Mouse (Mus musculus) midbrain, embryonic 12.5 days (tissue): ENCODE data around the gene Ccdc144b. TPM values are rescaled to one million over a fixed set of nuclear protein-coding genes. Genes with fewer than 3 reads are reported as not detected.

ENCODE experiments used
- ATAC-seq: fragments of 200-750 bp; cut with Nextera tagmentation; 2 replicates; pipeline ENCODE4 v1.8.0; 2017; ENCODE audit warnings: low read depth, moderate TSS enrichment, moderate library complexity; ENCODE audit not compliant: low FRiP score
- H3K27ac ChIP-seq: fragments of 300-500 bp; sonication (generic); replicated peaks from 2 replicates; pipeline ENCODE4 v1.5.1; 2016; ENCODE audit warnings: mild to moderate bottlenecking
- H3K27me3 ChIP-seq: fragments of 300-500 bp; sonication (generic); 2 replicates; pipeline ENCODE4 v1.6.1; 2016; ENCODE audit warnings: mild to moderate bottlenecking
- H3K36me3 ChIP-seq: fragments of 300-500 bp; sonication (generic); 2 replicates; pipeline ENCODE4 v1.6.1; 2016
- H3K4me1 ChIP-seq: fragments of 300-500 bp; sonication (generic); 2 replicates; pipeline ENCODE4 v1.6.1; 2016
- H3K4me2 ChIP-seq: fragments of 300-500 bp; sonication (generic); replicated peaks from 2 replicates; pipeline ENCODE4 v1.6.1; 2016; ENCODE audit warnings: mild to moderate bottlenecking, moderate library complexity
- H3K4me3 ChIP-seq: fragments of 300-500 bp; sonication (generic); 2 replicates; pipeline ENCODE4 v1.5.1; 2016; ENCODE audit warnings: mild to moderate bottlenecking
- H3K9ac ChIP-seq: fragments of 300-500 bp; sonication (generic); replicated peaks from 2 replicates; pipeline ENCODE4 v1.6.1; 2016; ENCODE audit warnings: mild to moderate bottlenecking, moderate library complexity
- H3K9me3 ChIP-seq: fragments of 300-500 bp; sonication (generic); 2 replicates; pipeline ENCODE4 v1.6.1; 2016; ENCODE audit warnings: mild to moderate bottlenecking
- WGBS: fragments of 180-500 bp; shearing (Covaris S2); methylation state at CpG from one replicate; pipeline ENCODE4 v1.1.7; 2016; 5-methylcytosine and 5-hydroxymethylcytosine counted together
- polyA plus RNA-seq: library from polyadenylated mRNA; unstranded; fragments of >200 nt; fragmentation: Nextera tagmentation; extraction: Ambion mirVana; gene quantifications from 2 replicates; pipeline ENCODE4 v1.2.1, GENCODE M21; 2016

Gene Ccdc144b
- polyA plus RNA-seq, 1 experiment from 2014 or later: not detected

DNA sequence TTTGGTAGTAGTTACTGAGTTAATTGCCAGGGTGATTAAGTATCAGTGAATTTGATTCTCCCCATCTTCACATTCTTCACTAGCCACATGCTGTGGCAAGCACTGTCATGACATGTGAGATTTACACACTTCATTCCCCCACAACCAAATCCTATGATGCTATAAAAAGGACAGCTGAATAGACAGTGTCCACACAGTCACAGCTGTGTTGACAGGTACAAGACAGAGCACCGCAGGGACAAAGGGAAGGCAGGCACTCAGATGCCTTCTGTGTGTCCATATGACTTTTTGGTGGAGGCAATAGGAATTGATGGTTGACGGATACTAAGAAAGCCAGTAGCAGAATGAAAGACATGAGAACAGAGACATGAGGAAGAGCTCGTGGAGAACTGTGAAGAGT is 42.1 kb downstream of the Ccdc144b start:
- Histone ChIP-seq H3K27ac (no peak overlapping the region), H3K4me1 (no peaks in the 10 kb centered on the region), H3K36me3 (no peaks in the 10 kb centered on the region), H3K27me3 (no peaks in the 10 kb centered on the region), H3K4me3 (no peak overlapping the region), H3K9ac (no peak overlapping the region), H3K4me2 (no peak overlapping the region), H3K9me3 (no peaks in the 10 kb centered on the region)
- 74% methylated on average over 3 of the region's 3 CpGs for WGBS
- no peak for ATAC-seq

DNA sequence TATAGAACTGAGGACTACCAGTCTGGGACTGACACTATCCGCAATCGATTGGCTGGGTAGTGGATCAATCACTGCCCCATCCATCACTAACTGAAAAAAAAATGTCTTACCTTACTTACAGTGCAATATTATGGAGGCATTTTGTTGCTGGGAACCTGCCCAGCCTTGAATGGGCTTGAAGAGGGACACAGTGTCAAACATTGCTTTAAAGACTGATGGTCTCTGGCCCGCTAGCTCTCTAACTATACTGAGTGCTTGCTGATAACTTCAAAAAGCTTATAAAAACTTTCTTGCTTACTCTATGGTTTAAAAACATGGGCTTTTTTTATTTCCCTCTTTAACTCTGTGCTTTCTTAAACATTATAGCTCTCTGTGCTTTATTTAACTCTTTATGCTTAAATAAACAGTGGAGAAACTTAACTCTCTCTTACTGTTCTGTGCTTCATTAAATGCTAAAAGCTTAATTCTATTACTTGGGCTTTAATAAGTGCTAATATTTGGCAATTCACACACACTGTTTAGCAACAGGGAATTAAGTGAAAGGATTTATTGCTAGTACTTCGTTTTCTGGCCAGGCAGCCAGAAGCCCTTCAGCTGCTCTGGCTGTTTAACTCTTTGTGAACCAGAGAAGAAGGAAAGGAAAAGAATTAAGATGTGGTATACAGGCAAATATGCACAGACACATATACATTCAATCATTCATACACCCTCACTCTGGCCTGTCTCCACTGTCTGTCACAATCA is 44.8 kb downstream of the Ccdc144b start:
- H3K27ac ChIP-seq: no peak overlapping the region
- no peaks in the 10 kb centered on the region for H3K9me3 ChIP-seq
- no peaks in the 10 kb centered on the region for H3K4me1 ChIP-seq
- 72% methylated on average over 4 of the region's 4 CpGs for WGBS
- no peaks in the 10 kb centered on the region for H3K36me3 ChIP-seq
- H3K9ac ChIP-seq: no peak overlapping the region
- no peak for ATAC-seq
- H3K27me3 ChIP-seq: no peaks in the 10 kb centered on the region
- H3K4me3 ChIP-seq: no peak overlapping the region
- no peak overlapping the region for H3K4me2 ChIP-seq

DNA sequence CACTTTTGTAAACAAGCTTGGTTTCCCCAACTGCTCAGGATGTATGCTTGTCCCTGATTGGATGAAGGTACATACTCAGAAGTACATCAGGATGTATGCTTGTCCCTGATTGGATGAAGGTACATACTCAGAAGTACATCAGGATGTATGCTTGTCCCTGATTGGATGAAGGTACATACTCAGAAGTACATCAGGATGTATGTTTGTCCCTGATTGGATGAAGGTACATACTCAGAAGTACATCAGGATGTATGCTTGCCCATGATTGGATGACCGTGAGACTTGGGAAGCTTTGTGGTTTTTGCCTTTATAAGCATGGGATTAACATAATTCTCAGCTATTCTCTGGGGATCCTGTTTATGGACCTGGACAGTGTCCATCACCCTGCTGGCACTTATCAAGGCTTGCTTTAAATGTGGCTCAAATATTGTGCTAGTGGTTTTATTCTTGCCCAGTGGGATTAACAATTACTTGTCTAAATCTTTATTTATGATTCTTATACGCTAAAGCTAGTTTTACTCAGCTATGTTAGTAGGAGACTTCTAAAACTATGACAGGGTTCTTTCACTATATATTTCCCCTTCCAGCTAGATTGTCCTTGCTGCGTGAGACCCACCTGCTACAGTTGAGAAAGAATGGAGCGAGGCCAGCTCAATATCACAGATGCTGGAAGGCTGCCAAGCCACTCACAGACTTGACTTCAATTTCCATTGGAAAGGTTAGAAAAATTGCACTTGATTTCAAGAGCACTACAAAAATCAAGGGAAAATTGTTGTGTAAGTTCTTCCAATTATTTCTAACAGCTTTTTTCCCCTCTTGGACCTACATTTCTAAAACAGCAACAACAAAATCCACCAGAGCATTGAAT is 49.1 kb downstream of the Ccdc144b start:
- Histone ChIP-seq H3K9ac (no peak overlapping the region), H3K36me3 (no peaks in the 10 kb centered on the region), H3K4me2 (no peak overlapping the region), H3K27me3 (no peaks in the 10 kb centered on the region), H3K9me3 (no peaks in the 10 kb centered on the region), H3K4me3 (no peak overlapping the region), H3K4me1 (peaks cover 6% of the 10 kb centered on the region; the same call in 1 of the 2 replicates), H3K27ac (no peak overlapping the region)
- no peak for ATAC-seq
- 83% methylated on average over 4 of the region's 4 CpGs for WGBS

DNA sequence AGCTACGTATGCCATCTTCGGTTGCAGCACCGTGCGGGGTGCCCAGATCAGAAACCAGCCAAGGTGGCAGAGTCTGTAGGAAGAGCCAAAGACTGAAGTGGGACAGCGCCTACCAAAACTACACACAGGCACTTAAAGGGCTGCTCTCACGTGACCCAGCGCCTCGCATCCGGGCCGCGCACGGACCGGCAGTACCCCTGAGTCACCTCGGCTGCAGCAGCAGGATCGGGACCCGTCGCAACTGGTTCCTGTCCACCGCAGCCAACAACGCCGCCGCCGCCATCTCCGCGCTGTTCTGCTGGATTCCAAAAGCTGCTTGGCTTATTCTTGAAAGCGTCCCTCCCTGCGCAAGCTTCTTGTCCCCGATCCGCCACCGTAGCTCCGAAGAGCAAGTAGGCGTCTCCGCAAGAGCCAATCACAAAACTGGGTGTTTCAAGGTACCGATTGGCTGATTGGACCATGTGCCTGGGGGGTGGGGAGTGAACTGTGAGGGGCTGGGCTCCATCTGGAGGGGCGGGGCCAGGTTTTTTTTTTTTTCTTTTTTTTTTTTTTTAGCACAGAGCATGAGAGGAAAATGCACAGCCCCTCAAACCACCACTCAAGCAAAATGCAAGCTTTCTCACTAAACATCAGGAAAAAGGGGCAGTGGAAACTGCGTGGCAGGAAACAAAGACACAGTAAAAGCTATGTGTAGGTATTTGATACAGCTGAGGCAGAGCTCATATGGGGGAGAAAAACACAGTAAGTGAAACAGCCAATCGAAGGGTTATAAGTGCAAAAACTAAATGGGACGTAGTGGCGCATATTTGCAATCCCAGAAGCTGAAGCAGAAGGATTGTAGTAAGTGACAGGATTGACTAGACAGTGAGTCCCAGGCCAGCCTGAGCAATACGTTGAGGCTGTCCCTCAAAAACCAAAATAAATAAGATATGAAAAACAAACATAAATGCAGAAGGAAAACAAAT is 52.8 kb downstream of the Ccdc144b start, which contains the start of gene Mccc1:
Gene Mccc1 (minus strand): TSS at position 404 of the 965 bp plus-strand sequence.
- 8% methylated on average over 39 of the region's 39 CpGs for WGBS
- peak; percentile 100 for ATAC-seq
- no peaks in the 10 kb centered on the region for H3K9me3 ChIP-seq

DNA sequence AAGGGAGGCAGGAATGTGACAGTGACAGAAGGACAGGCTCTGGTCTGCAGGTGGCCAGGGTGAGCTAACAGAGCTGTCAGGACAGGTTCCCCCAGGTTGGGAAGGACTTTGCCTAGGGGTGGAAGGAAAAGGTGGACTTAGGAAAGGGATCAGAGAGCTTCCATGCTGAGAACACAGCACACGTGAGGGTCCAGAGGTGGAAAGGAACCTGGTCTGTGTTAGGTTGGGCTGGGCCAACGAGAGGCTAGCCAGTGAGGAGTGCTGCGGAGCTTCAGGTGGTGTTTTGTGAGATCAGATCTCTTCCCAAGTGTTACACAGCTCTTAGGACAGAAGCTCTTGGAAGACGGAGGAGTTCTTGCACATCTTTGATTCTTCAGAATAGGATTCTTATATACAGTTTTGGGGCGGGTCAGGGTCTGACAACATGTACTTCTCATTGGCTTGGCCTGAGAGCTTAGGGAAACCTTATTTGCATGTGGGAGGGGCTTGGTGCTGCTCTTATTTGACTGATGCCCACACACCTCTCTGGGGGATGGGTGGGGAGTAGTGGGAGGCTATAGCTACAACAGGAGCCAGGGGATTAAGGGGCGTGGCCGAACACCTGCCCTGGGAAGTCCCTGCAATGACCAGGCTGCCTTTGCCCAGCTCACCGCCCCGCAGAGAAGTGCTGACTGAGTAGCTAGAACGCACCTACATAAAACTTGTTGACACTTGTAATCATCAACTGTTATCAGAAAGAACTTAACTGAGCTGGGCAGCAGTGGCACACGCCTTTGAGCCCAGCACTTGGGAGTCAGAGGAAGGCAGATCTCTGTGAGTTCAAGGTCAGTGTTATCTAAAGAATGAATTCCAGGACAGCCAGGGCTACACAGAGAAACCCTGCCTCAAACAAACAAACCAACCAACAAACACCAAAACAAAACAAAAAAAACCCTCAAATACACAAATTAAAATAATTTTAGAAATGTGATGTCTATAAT is 58.5 kb downstream of the Ccdc144b start:
- Histone ChIP-seq H3K9ac (no peak overlapping the region), H3K27me3 (no peaks in the 10 kb centered on the region), H3K9me3 (no peaks in the 10 kb centered on the region), H3K4me3 (no peak overlapping the region), H3K27ac (no peak overlapping the region), H3K36me3 (peaks cover 18% of the 10 kb centered on the region; the same call in 1 of the 2 replicates), H3K4me2 (no peak overlapping the region), H3K4me1 (0 out of 2 replicates have a peak, but pooled peaks cover 2% of the 10 kb centered on the region)
- WGBS: 59% methylated on average over 11 of the region's 11 CpGs
- no peak for ATAC-seq

More for the DNA sequence above, 52.8 kb downstream of the Ccdc144b start, which contains the start of gene Mccc1:
- no peaks in the 10 kb centered on the region for H3K36me3 ChIP-seq
- peak within 1 kb of the TSS; percentile 84 for H3K27ac ChIP-seq
- peaks cover 6% of the 10 kb centered on the region; the same call in 1 of the 2 replicates for H3K4me1 ChIP-seq
- peak within 1 kb of the TSS; percentile 75 for H3K4me2 ChIP-seq
- peak within 1 kb of the TSS; percentile 76 for H3K4me3 ChIP-seq
- no peaks in the 10 kb centered on the region for H3K27me3 ChIP-seq
- H3K9ac ChIP-seq: peak within 1 kb of the TSS; percentile 78

DNA sequence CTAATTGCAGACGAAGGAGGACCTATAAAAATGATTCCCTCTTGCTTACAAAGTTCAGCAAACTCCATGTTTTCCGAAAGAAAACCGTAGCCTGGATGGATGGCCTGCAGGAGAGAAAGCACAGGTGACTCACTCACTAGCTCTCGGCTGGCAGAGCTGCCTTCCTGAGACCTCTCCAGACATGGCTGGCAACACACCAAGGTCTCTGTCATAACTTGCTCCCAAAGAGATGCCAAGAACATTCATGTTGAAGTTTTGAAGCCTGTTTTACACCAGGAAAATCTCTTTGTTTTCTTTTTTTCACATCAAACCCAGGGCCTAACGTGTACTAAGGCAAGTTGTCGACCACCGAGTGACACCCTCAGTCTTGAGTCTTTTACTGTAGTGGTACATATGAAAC is 62.6 kb downstream of the Ccdc144b start:
- H3K27ac ChIP-seq: no peak overlapping the region
- no peaks in the 10 kb centered on the region for H3K4me1 ChIP-seq
- no peak overlapping the region for H3K4me3 ChIP-seq
- peaks cover 58% of the 10 kb centered on the region for H3K36me3 ChIP-seq
- H3K27me3 ChIP-seq: no peaks in the 10 kb centered on the region
- 91% methylated on average over 7 of the region's 7 CpGs for WGBS
- H3K9me3 ChIP-seq: no peaks in the 10 kb centered on the region
- no peak overlapping the region for H3K9ac ChIP-seq
- H3K4me2 ChIP-seq: no peak overlapping the region
- no peak for ATAC-seq

DNA sequence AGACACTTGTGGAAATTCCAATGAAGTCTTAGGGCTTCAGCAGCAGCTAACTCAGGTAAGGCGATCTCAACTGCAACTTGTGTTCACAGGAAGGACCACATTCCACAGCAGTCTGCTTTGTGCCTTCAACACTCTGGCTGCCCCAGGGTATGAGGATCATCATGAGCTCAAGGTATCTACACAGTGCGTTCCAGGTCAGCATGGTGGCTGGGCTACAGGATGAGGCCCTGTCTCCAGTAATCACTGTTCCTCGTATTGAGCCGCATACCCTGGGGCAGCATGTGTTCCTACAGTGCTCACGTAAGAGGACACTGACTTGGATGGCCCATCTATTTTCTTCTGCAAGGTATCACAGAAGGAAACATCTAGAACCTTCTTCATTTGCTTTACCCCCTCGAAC is 65.3 kb downstream of the Ccdc144b start:
- no peak overlapping the region for H3K4me3 ChIP-seq
- H3K27ac ChIP-seq: no peak overlapping the region
- H3K4me2 ChIP-seq: no peak overlapping the region
- no peak overlapping the region for H3K9ac ChIP-seq
- H3K4me1 ChIP-seq: no peaks in the 10 kb centered on the region
- no peaks in the 10 kb centered on the region for H3K9me3 ChIP-seq
- ATAC-seq: no peak
- H3K36me3 ChIP-seq: peaks cover 66% of the 10 kb centered on the region
- WGBS: 95% methylated on average over 6 of the region's 6 CpGs
- no peaks in the 10 kb centered on the region for H3K27me3 ChIP-seq

DNA sequence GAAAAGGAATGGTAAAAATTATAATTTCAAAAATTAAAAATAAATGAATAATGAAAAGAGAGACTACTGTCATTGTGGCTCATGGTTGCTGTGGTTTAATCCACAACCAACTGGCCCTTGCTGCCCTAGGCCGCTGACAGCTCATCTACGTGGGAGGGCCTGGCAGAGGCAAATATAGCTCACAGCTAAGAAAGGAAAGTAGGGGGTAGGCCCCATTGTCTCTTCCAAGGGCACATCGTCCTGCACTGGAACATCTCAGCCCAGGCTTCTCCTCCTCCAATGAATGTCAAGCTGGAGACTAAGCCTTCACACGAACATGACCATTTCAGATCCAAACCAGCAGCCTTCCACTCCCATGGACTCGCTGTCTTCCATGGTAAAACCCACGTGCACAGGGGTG is 67.1 kb downstream of the Ccdc144b start:
- H3K4me2 ChIP-seq: no peak overlapping the region
- ATAC-seq: no peak
- H3K9ac ChIP-seq: no peak overlapping the region
- H3K36me3 ChIP-seq: peaks cover 74% of the 10 kb centered on the region
- no peak overlapping the region for H3K27ac ChIP-seq
- WGBS: 86% methylated on average over 6 of the region's 6 CpGs
- H3K9me3 ChIP-seq: no peaks in the 10 kb centered on the region
- no peaks in the 10 kb centered on the region for H3K4me1 ChIP-seq
- H3K27me3 ChIP-seq: no peaks in the 10 kb centered on the region
- no peak overlapping the region for H3K4me3 ChIP-seq

DNA sequence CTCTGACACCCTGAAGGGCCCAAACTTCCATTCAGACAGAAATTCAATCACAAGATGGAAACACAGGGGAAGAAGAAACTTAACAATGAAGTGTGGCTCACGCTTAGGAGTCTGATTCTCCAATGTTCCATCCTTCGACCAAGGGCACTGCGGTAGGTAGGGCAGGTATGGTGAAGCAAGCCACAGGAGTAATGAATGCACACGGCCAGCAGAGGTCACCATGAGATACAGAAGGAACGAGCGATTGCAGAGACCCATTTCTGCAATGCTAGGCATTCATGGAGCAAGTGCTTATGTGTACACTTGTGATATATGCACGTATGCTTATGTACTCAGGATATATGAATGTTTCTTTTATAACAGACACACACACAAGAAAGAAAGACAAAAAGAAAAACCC is 79.8 kb downstream of the Ccdc144b start:
- H3K9ac ChIP-seq: no peak overlapping the region
- no peak overlapping the region for H3K27ac ChIP-seq
- no peak overlapping the region for H3K4me2 ChIP-seq
- H3K9me3 ChIP-seq: no peaks in the 10 kb centered on the region
- H3K4me3 ChIP-seq: no peak overlapping the region
- H3K36me3 ChIP-seq: peaks cover 70% of the 10 kb centered on the region
- no peaks in the 10 kb centered on the region for H3K27me3 ChIP-seq
- no peaks in the 10 kb centered on the region for H3K4me1 ChIP-seq
- 74% methylated on average over 7 of the region's 7 CpGs for WGBS
- no peak for ATAC-seq

DNA sequence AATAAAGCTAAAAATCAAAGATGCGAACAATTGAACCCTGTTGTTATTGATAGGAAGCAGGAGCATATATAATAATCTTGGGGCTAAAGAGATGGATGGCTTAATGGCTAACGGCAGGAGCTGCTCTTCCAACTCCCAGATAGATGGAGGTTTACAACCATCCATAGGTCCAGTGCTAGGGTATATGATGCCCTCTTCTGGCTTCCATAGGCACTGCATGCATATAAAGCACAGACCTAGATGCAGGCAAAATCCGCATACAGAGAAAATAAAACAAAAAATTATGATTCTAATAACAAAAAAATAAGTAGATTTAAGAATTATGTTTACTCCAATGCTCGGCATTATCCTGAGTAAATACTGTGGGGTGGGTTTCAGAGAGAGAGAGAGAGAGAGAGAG is 80.4 kb downstream of the Ccdc144b start:
- no peak overlapping the region for H3K4me3 ChIP-seq
- ATAC-seq: no peak
- 84% methylated on average over 4 of the region's 4 CpGs for WGBS
- no peaks in the 10 kb centered on the region for H3K4me1 ChIP-seq
- peaks cover 73% of the 10 kb centered on the region for H3K36me3 ChIP-seq
- H3K9me3 ChIP-seq: no peaks in the 10 kb centered on the region
- H3K4me2 ChIP-seq: no peak overlapping the region
- no peaks in the 10 kb centered on the region for H3K27me3 ChIP-seq
- no peak overlapping the region for H3K27ac ChIP-seq
- no peak overlapping the region for H3K9ac ChIP-seq
